Mouse (Mus musculus): ENCODE measurements around the gene Fam107b. TPM values are rescaled to one million over a fixed set of nuclear protein-coding genes. Genes with fewer than 3 reads are reported as not detected.
"Not testable (repeated sequence)": the region's sequence is repeated elsewhere in the genome, so short reads cannot be mapped to it uniquely, and the experiment has no call there.

Fam107b gene
- polyA plus RNA-seq, 1 experiment from 2014 or later: 44.6 TPM

GRCm38 (mm10) chr2:3675481-3675880, 105.2 kb downstream of the Fam107b start:
- H3K9ac ChIP-seq (replicated peaks): no peak overlapping the region

DNA sequence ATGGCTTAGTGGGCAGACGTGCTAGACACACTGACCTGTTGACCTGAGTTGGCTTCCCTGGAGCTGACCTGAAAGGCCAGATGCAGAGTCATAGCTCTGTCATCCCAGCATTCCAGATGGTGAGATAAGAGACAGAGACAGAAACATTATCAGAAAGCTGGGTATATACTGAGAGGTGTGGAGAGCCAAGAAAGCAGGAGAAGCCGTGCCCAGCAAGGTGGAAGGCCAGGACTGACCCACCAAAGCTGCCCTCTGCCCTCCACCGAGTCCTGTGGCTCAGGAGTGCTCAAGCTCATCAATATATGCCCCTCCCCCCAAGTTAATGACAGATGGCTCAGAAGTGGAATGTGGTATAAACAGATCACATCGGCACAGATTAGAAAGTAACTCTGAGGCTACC, 112.4 kb downstream of the Fam107b start:
- H3K36me3 ChIP-seq: no peaks in the 10 kb centered on the region
- no peaks in the 10 kb centered on the region for H3K27me3 ChIP-seq
- H3K9me3 ChIP-seq: no peaks in the 10 kb centered on the region
- peaks cover 16% of the 10 kb centered on the region for H3K4me1 ChIP-seq
- H3K4me3 ChIP-seq: no peak overlapping the region
- WGBS: 72% methylated on average over 4 of the region's 4 CpGs
- H3K27ac ChIP-seq (replicated peaks): peak overlapping the region; percentile 75; the same call in 1 of the 2 replicates
- H3K9ac ChIP-seq (replicated peaks): no peak overlapping the region
- ATAC-seq (ENCODE audit: low FRiP score, low read depth): no peak
- no peak overlapping the region for H3K4me2 ChIP-seq (replicated peaks)

More at GRCm38 (mm10) chr2:3675481-3675880, 105.2 kb downstream of the Fam107b start:
- Histone ChIP-seq H3K4me2 (replicated peaks) (no peak overlapping the region), H3K27ac (replicated peaks) (no peak overlapping the region), H3K27me3 (no peaks in the 10 kb centered on the region), H3K4me3 (no peak overlapping the region), H3K36me3 (no peaks in the 10 kb centered on the region), H3K4me1 (no peaks in the 10 kb centered on the region), H3K9me3 (no peaks in the 10 kb centered on the region)
- no peak for ATAC-seq (ENCODE audit: low FRiP score, low read depth)
- WGBS: 98% methylated on average over 1 of the region's 1 CpGs

GRCm38 (mm10) chr2:3683343-3683742, 113.1 kb downstream of the Fam107b start:
- Histone ChIP-seq H3K9ac (replicated peaks) (no peak overlapping the region), H3K4me1 (peaks cover 16% of the 10 kb centered on the region), H3K4me2 (replicated peaks) (peak overlapping the region; percentile 17; the same call in 1 of the 2 replicates), H3K36me3 (no peaks in the 10 kb centered on the region), H3K27ac (replicated peaks) (peak overlapping the region; percentile 75), H3K27me3 (no peaks in the 10 kb centered on the region), H3K9me3 (no peaks in the 10 kb centered on the region), H3K4me3 (no peak overlapping the region)
- 50% methylated on average over 5 of the region's 5 CpGs for WGBS
- ATAC-seq (ENCODE audit: low FRiP score, low read depth): peak; percentile 56

GRCm38 (mm10) chr2:3683751-3684229, 113.5 kb downstream of the Fam107b start:
- Histone ChIP-seq H3K4me1 (peaks cover 16% of the 10 kb centered on the region), H3K4me3 (no peak overlapping the region), H3K36me3 (no peaks in the 10 kb centered on the region), H3K27ac (replicated peaks) (peak overlapping the region; percentile 75), H3K9ac (replicated peaks) (no peak overlapping the region), H3K9me3 (no peaks in the 10 kb centered on the region), H3K4me2 (replicated peaks) (peak overlapping the region; percentile 17; the same call in 1 of the 2 replicates), H3K27me3 (no peaks in the 10 kb centered on the region)
- 33% methylated on average over 6 of the region's 6 CpGs for WGBS
- ATAC-seq (ENCODE audit: low FRiP score, low read depth): peak; percentile 75

- 81% methylated on average over 4 of the region's 4 CpGs for WGBS
- Histone ChIP-seq H3K4me3 (no peak overlapping the region), H3K27ac (replicated peaks) (no peak overlapping the region), H3K36me3 (no peaks in the 10 kb centered on the region), H3K27me3 (no peaks in the 10 kb centered on the region), H3K4me2 (replicated peaks) (no peak overlapping the region), H3K4me1 (no peaks in the 10 kb centered on the region), H3K9me3 (no peaks in the 10 kb centered on the region), H3K9ac (replicated peaks) (no peak overlapping the region)
- ATAC-seq (ENCODE audit: low FRiP score, low read depth): no peak
Measured at GRCm38 (mm10) chr2:3690221-3690620, 119.9 kb downstream of the Fam107b start.

DNA sequence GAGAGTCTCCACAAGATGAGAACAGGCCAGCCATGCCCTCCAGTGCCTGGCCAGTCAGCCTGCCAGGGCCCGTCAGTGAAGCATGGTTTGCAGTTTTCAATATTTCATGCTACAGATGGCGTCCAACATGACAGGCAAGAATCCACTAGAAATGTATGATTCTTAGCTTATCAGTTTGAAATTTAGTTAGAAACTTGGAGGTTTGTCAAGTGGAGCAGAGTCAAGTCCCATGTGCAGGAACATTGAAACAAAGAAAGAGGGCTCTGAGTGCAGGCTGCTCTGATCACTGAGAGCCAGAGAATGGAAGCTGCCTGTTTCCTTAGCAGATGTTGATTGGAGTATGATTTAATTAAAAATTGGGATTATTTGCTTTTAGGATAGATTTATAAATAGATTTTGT, 122.5 kb downstream of the Fam107b start:
- H3K4me1 ChIP-seq: no peaks in the 10 kb centered on the region
- no peak overlapping the region for H3K4me3 ChIP-seq
- H3K9me3 ChIP-seq: no peaks in the 10 kb centered on the region
- WGBS: 87% methylated on average over 2 of the region's 2 CpGs
- H3K9ac ChIP-seq (replicated peaks): no peak overlapping the region
- H3K27me3 ChIP-seq: no peaks in the 10 kb centered on the region
- no peak overlapping the region for H3K4me2 ChIP-seq (replicated peaks)
- no peak overlapping the region for H3K27ac ChIP-seq (replicated peaks)
- H3K36me3 ChIP-seq: no peaks in the 10 kb centered on the region
- ATAC-seq (ENCODE audit: low FRiP score, low read depth): no peak

DNA sequence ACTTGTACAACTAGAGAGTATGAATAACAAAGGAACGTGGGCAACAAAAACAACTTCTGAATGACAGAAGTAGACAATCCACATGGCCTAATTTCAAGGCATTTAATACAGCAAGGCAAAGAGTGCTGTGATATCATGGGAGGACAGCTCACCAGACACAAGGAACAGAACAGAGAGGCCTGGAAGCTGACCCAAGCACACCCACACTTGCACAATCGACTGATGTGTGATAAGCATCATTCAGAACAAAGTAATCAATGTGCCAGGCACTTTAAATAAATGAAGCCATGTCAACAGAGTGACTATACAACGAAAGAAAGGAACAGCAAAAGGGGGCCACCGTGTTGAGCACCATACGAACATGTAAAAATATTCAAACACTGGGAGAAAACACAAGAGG, 125.6 kb downstream of the Fam107b start:
- no peak overlapping the region for H3K4me3 ChIP-seq
- H3K4me2 ChIP-seq (replicated peaks): no peak overlapping the region
- no peaks in the 10 kb centered on the region; the same call in 1 of the 2 replicates for H3K4me1 ChIP-seq
- WGBS: 89% methylated on average over 5 of the region's 5 CpGs
- no peaks in the 10 kb centered on the region for H3K36me3 ChIP-seq
- no peaks in the 10 kb centered on the region for H3K27me3 ChIP-seq
- no peaks in the 10 kb centered on the region for H3K9me3 ChIP-seq
- H3K27ac ChIP-seq (replicated peaks): no peak overlapping the region
- ATAC-seq (ENCODE audit: low FRiP score, low read depth): no peak
- no peak overlapping the region for H3K9ac ChIP-seq (replicated peaks)

DNA sequence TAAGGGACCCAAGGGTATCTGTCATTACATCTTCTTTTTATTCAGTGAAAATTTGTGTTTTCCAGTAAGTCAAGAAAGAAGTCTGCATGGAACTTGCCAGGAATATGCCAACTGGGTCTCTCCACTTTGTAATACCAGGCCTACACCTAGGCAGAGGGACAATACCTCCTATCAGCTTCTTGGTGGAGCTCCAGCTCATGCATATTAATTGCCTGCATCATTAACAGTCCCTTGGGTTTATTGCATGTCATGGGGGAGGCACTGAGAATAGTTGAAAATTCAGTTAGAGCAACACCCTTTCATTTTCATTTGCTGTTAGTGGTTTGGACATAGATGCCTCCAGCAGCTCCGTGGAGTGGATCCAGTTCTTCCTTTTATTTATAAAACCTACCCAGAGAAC, 130.1 kb downstream of the Fam107b start:
- Histone ChIP-seq H3K27me3 (no peaks in the 10 kb centered on the region), H3K9me3 (no peaks in the 10 kb centered on the region), H3K36me3 (no peaks in the 10 kb centered on the region), H3K9ac (replicated peaks) (no peak overlapping the region), H3K4me2 (replicated peaks) (no peak overlapping the region), H3K4me1 (no peaks in the 10 kb centered on the region; the same call in 1 of the 2 replicates), H3K27ac (replicated peaks) (no peak overlapping the region), H3K4me3 (no peak overlapping the region)
- 87% methylated on average over 1 of the region's 1 CpGs for WGBS
- ATAC-seq (ENCODE audit: low FRiP score, low read depth): no peak

- no peaks in the 10 kb centered on the region for H3K36me3 ChIP-seq
- no peak overlapping the region for H3K4me2 ChIP-seq (replicated peaks)
- H3K9ac ChIP-seq (replicated peaks): no peak overlapping the region
- no peaks in the 10 kb centered on the region; the same call in 1 of the 2 replicates for H3K4me1 ChIP-seq
- no peak overlapping the region for H3K27ac ChIP-seq (replicated peaks)
- ATAC-seq (ENCODE audit: low FRiP score, low read depth): no peak
- H3K9me3 ChIP-seq: no peaks in the 10 kb centered on the region
- no peaks in the 10 kb centered on the region for H3K27me3 ChIP-seq
- H3K4me3 ChIP-seq: no peak overlapping the region
- 85% methylated on average over 7 of the region's 7 CpGs for WGBS
Measured at GRCm38 (mm10) chr2:3702640-3703190, 132.4 kb downstream of the Fam107b start.

DNA sequence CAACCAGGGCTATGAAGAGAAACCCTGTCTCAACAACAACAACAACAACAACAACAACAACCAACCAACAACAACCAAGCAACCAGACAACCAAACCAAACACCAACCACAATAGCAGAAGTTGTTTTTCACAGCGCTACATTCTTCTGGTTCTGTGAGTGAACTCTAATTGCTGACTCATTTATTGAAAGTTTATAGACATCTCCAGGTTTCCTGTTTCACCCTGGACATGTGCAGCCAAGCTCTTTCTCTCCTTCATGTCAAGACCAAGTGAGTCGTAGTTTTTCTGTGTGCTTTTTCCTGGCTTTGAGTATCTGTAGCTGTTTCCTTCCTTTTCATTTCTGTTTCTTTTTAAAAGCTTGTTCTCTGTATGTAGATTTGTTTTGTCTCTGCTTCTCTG, 133.5 kb downstream of the Fam107b start:
- Histone ChIP-seq H3K9ac (replicated peaks) (no peak overlapping the region), H3K36me3 (no peaks in the 10 kb centered on the region), H3K4me3 (no peak overlapping the region), H3K27ac (replicated peaks) (no peak overlapping the region), H3K27me3 (no peaks in the 10 kb centered on the region), H3K9me3 (no peaks in the 10 kb centered on the region), H3K4me1 (no peaks in the 10 kb centered on the region; the same call in 1 of the 2 replicates), H3K4me2 (replicated peaks) (no peak overlapping the region)
- 82% methylated on average over 2 of the region's 2 CpGs for WGBS
- ATAC-seq (ENCODE audit: low FRiP score, low read depth): no peak

DNA sequence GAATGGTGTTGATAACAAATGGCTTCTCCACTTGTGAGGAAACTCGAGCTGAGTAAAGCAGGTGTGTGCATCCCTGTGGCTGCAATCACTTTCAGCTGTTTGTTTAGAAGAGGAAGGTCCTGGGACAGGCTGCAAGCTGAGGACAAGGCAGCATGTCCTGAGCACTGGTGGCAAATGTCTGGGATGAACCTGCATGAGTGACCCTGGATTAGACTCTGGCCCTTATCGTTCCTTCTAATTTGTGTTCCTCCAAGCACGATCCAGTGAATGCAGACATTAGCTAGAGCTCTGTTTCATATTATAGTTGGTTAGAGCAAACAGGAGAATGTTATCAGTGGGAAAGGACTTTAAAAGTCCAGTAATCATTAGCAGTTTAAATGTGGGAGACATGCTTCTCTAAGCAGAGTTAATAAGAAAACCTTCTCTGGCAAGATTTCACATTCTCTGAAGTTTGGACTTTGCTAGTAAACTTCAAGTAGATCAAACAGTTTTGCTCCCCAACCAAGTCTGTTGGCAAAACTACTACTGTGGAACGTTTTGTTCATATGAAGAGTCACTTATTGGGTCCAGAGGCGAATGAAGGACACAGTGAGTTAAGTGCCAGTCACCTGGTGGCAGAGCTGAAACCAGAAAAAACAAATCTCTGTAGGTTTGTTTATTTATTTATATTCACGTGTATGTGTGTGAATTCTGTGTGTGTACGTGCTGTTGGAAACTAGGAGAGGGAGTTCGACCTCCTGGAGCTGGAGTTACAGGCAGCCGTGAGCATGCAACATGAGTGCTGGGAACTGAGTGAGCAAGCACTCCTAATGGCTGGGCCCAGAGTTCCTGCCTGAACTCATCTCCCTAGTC, 134.2 kb downstream of the Fam107b start:
- ATAC-seq (ENCODE audit: low FRiP score, low read depth): no peak

GRCm38 (mm10) chr2:3705283-3705682, 135.0 kb downstream of the Fam107b start:
- not testable (repeated sequence) for H3K27me3 ChIP-seq; ATAC-seq (ENCODE audit: low FRiP score, low read depth); H3K4me3 ChIP-seq; H3K27ac ChIP-seq (replicated peaks); H3K36me3 ChIP-seq; H3K4me1 ChIP-seq; H3K4me2 ChIP-seq (replicated peaks); H3K9ac ChIP-seq (replicated peaks); H3K9me3 ChIP-seq
- WGBS: 70% methylated on average over 3 of the region's 3 CpGs

More for the DNA sequence above, 134.2 kb downstream of the Fam107b start:
- no peaks in the 10 kb centered on the region for H3K36me3 ChIP-seq
- no peaks in the 10 kb centered on the region for H3K27me3 ChIP-seq
- H3K4me3 ChIP-seq: no peak overlapping the region
- H3K27ac ChIP-seq (replicated peaks): no peak overlapping the region
- no peak overlapping the region for H3K9ac ChIP-seq (replicated peaks)
- no peaks in the 10 kb centered on the region for H3K9me3 ChIP-seq
- H3K4me2 ChIP-seq (replicated peaks): no peak overlapping the region
- 78% methylated on average over 9 of the region's 9 CpGs for WGBS
- H3K4me1 ChIP-seq: no peaks in the 10 kb centered on the region; the same call in 1 of the 2 replicates
